Mouse (Mus musculus): ENCODE data around the gene Prpf4. TPM values are rescaled to one million over a fixed set of nuclear protein-coding genes. Genes with fewer than 3 reads are reported as not detected.

The Prpf4 gene
- total RNA-seq, 2 experiments from 2014 or later, result 15.8 to 17.5 TPM

- no peak for DNase-seq
- TF ChIP-seq CTCF (IDR thresholded peaks at IDR 0.05), result no peak
- Histone ChIP-seq H3K4me3 (no peak overlapping the region), H3K27ac (no peak overlapping the region)
- intact Hi-C loops (cut with DNase I), result no loop called here
Measured at GRCm38 (mm10) chr4:62372410-62372809, 36.2 kb upstream of the Prpf4 start.

- no peak for DNase-seq
- intact Hi-C loops (cut with DNase I), result no loop called here
- H3K4me3 ChIP-seq, result no peak overlapping the region
- no peak overlapping the region for H3K27ac ChIP-seq
- TF ChIP-seq CTCF (IDR thresholded peaks at IDR 0.05), result no peak
Measured at GRCm38 (mm10) chr4:62372818-62373520, 35.6 kb upstream of the Prpf4 start.

DNA sequence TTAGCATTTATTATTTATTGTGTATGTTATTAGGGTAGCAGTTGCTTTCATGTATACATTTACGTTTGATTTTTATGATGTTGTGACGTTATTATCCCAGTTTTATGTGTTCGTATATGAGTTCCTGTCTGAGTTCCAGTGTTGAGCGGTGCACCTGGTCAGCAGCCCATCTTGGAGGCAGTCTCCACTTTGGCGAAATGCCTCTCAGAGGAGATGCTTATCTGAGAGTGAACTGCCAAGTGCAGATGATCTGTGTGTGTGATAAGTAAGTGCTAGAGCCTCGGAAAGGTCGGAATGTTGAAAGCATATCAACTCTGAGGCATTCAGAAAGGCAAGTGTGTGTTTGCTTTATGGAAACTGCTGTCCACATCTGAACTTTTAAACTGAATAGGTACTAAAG, 34.9 kb upstream of the Prpf4 start:
- no peak for DNase-seq
- no peak for TF ChIP-seq CTCF (IDR thresholded peaks at IDR 0.05)
- Histone ChIP-seq H3K4me3 (no peak overlapping the region), H3K27ac (no peak overlapping the region)
- intact Hi-C loops (cut with DNase I), result no loop called here

- Histone ChIP-seq H3K4me3 (no peak overlapping the region), H3K27ac (no peak overlapping the region)
- no peak for TF ChIP-seq CTCF (IDR thresholded peaks at IDR 0.05)
- intact Hi-C loops (cut with DNase I), result no loop called here
- no peak for DNase-seq
Measured at GRCm38 (mm10) chr4:62374342-62374741, 34.3 kb upstream of the Prpf4 start.

DNA sequence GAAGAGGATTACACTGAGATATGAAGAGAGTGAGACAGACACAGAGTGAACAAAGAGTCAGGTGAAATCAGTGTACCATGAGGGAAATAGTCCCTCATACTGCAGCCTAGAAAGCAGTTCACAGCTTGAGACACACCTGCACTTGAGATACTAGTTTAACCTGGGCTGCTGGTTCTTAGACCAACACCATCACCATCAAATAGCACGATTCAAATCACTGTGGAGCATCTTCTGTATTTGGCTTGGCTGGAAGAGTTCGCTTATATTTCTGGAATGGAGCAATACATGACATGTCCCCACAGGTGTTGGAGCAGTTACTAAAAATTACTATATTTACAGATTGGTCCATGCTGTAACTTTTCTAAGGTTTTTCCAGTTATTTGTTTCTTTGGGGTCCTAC, 32.5 kb upstream of the Prpf4 start:
- TF ChIP-seq CTCF (IDR thresholded peaks at IDR 0.05), result no peak
- no peak for DNase-seq
- intact Hi-C loops (cut with DNase I), result no loop called here
- Histone ChIP-seq H3K4me3 (no peak overlapping the region), H3K27ac (no peak overlapping the region)

DNA sequence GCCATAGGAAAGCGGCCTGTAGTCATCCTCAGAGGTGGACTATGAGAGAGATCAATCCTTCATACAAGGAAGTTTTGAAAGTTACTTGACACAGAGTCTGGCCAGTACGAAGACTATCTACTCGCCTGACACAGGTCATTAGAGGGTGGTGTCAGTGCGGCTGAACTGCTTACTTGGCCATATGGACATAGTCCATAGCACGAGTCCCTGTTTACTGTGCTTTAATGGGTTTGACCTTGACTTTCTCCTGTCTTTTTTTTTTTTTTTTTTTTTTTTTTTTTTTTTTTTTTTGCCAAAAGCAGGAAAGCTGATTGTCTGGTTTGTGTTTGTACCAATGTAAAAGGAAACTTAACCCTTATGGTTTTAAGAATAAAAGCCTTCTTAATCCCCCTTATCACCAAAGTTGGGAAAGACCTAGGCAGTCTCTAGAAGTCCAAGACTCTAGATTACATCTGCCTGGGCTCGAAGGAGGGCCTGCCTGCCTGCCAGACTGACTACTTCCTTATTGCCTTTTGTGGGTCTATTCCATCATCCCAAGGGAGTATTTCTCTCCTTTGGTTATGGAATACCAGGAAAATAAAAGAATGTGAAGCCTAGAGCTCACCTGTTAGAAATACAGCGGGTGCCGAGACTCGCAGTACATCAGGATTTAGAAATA, 28.7 kb upstream of the Prpf4 start:
- Histone ChIP-seq H3K4me3 (no peak overlapping the region), H3K27ac (no peak overlapping the region)
- intact Hi-C loops (cut with DNase I), result no loop called here
- DNase-seq, result no peak
- TF ChIP-seq CTCF (IDR thresholded peaks at IDR 0.05), result no peak

GRCm38 (mm10) chr4:62383207-62383606, 25.4 kb upstream of the Prpf4 start:
- DNase-seq, result no peak
- intact Hi-C loops (cut with DNase I), result no loop called here
- H3K27ac ChIP-seq, result no peak overlapping the region
- H3K4me3 ChIP-seq, result no peak overlapping the region
- TF ChIP-seq CTCF (IDR thresholded peaks at IDR 0.05), result no peak

DNA sequence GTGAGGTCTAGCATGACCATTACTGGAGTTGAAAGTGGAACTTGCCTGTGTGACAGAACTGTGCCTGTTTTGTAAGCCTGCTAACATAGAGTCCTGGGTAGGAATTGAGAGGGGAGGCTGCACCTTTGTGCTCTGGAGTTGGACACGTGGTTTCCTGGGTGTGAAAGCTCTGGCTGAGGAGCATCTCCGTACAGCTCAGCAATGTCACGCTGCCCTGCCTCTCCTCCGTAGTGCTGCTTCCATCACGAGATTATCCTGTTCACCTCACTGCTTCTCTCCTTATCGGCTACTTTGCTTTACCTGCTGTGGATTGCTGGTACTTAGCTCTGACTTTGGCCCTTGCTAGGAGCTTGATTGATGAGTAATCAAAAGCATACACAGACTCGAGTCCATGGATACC, 24.8 kb upstream of the Prpf4 start:
- no peak for DNase-seq
- TF ChIP-seq CTCF (IDR thresholded peaks at IDR 0.05), result no peak
- intact Hi-C loops (cut with DNase I), result no loop called here
- no peak overlapping the region for H3K27ac ChIP-seq
- H3K4me3 ChIP-seq, result no peak overlapping the region

DNA sequence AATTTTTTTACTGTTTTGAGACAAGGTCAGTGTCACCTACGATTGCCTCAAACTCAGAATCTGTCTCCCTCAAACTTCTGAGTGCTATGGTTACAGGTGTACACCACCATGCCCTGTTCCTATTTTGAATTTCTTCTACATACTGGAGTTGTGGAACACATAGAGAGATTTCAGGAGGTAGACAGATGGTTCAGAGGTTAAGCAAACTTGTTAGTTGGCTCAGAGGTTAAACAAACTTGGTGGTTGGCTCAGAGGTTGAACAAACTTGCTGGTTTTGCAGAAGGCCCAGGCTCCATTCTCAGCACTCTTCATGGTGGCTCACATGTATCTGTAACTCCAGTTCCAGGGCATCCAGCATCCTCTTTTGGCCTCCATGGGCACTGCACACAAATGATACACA, 24.4 kb upstream of the Prpf4 start:
- intact Hi-C loops (cut with DNase I), result no loop called here
- no peak overlapping the region for H3K4me3 ChIP-seq
- TF ChIP-seq CTCF (IDR thresholded peaks at IDR 0.05), result no peak
- no peak for DNase-seq
- no peak overlapping the region for H3K27ac ChIP-seq

DNA sequence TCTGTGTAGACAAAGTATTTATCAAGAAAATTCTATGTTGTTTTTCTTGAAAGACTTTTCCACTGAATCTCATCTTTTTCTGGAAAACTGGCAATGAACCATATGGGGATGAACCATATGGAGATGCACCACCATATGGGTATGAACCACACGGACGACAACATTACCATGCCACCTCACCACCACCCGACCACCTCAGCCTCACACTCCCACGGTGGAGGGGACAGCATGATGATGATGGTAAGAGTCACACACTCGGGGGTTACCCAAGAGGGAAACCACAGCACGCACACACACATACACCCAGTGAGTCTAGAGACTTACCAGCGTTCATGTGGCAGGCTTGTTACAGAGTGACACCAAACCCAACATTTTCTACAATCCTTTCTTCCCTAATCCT, 23.2 kb upstream of the Prpf4 start:
- intact Hi-C loops (cut with DNase I), result no loop called here
- H3K27ac ChIP-seq, result no peak overlapping the region
- no peak for DNase-seq
- no peak overlapping the region for H3K4me3 ChIP-seq
- no peak for TF ChIP-seq CTCF (IDR thresholded peaks at IDR 0.05)

- DNase-seq, result no peak
- Histone ChIP-seq H3K4me3 (no peak overlapping the region), H3K27ac (no peak overlapping the region)
- TF ChIP-seq CTCF (IDR thresholded peaks at IDR 0.05), result no peak
- intact Hi-C loops (cut with DNase I), result no loop called here
Measured at GRCm38 (mm10) chr4:62389592-62390512, 18.7 kb upstream of the Prpf4 start.

DNA sequence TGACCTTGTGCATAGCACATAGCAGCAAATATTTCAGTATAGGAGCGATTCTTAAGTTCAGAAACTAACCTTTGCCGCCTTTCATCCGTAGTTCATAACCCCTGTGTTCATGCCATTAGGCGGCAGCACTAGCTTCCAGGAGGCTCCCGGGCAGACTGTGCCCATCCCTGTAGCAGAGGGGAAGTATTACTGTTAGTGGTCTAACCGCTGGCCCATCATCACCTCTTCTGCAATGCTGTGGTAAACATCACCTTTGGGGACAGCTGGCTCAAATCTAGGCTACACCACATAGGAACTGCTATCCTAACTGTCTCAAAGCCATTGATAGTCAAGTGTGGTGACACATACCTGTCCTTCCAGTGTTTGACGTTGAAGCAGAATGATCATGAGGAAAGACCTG, 16.7 kb upstream of the Prpf4 start:
- no peak for TF ChIP-seq CTCF (IDR thresholded peaks at IDR 0.05)
- no peak for DNase-seq
- Histone ChIP-seq H3K27ac (no peak overlapping the region), H3K4me3 (no peak overlapping the region)
- intact Hi-C loops (cut with DNase I), result no loop called here

- intact Hi-C loops (cut with DNase I), result no loop called here
- TF ChIP-seq CTCF (IDR thresholded peaks at IDR 0.05), result no peak
- no peak overlapping the region for H3K4me3 ChIP-seq
- DNase-seq, result no peak
- no peak overlapping the region for H3K27ac ChIP-seq
Measured at GRCm38 (mm10) chr4:62393459-62393858, 15.1 kb upstream of the Prpf4 start.

Measured in gastrocnemius, adult 2 months (tissue).